Mouse (Mus musculus) thymus, postnatal 25 days (tissue): ENCODE results near the gene Alad.

Experiments used
- DNase-seq: peaks from one replicate; pipeline ENCODE4 v3.0.0; 2022

The Alad gene

DNA sequence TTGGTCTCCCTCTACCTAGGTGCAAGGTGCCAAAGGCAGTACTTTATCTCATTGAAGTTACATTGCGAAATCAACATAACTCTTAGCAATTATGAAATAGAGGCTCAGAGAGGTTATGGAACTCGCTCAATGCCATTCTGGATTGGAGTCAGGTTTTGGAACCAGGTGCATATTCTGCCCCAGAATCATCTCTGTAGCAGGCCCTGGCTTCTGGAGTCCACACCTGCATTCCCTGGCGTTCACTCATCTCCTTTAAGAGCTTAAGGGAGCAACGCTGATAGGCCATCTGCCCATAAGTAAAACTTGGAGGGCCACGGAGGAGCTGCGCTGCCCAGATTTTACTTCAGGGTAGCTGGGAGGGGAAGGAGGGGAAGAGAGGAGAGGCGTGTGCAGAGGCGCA is 2.7 kb downstream of the Alad start:
- DNase-seq = no peak

DNA sequence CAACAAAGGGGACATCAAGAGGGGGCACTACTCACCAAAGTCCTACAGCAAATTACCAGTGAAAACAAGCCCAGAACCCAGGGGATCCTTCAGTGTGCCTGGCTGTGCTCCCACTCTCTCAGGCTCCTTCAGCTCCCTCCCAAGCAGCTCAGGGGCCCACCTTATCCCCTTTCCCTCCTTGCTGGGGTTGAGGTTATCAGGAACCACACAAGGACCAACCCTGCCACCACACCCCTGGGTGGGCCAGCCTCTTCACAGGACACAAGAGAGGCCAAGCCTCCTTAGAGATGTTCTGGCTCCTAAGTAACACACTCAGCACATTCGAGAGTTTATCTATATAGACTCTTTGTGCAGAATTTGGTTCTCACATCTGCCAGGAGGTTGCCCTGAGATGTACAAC is 3.1 kb downstream of the Alad start:
- DNase-seq = no peak

DNA sequence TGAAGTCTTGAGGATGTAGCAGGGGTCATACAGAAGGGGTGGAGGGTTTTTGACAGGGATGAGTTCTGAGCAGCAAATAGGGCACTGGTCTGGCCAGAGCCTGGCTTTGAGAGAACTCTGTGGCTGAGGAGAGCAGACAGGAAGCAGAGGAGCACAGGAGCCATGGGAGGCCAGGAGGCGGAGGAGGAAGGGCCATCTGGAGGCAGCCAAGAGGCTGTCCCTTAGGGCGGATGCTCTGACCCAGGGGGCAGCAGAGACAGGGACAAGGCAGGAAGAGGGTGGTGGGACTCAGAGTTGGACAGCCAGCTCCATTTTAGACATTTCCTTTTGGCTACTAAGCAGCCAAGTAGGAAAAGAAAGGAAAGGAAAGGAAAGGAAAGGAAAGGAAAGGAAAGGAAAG is 3.6 kb downstream of the Alad start:
- no peak for DNase-seq

DNA sequence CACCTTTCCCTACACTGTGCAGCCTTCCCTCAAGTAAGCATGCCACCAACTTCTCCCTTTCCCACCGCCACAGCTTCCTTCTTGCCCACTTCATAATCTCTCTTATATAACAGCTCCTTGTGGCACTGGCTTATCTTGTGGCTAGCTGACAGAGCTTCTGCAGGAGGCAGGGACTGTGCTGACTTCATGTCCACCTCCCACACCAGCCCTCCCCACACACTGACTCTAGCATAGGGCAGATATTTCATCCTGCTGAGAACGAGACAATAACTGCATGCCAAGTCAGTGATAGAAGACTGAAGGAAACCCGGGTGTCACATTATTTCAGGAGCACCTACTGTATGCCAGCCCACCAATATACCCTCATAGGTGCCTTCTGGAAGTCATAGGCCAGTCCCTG is 4.2 kb downstream of the Alad start:
- no peak for DNase-seq

DNA sequence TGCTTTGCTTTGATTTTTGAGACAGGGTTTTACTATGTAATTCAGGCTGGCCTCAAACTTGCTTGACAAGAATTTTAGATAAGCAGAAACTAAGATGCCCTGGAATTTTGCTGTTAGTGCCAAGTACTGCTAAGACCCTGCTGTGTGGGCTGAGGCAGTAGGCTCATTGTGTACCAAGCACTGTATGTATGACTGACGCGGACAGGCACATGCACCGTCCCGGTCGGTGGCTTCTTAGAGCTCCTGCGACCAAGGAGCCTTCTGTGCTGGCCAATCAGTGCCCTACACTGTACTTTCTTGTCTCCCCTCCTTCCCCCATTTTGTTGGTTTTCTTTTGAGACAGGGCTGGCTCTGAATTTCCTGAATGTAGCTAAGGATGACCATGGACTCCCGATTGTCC is 4.7 kb downstream of the Alad start:
- DNase-seq = no peak

GRCm38 (mm10) chr4:62513998-62514506 is 5.7 kb downstream of the Alad start:
- DNase-seq = no peak

DNA sequence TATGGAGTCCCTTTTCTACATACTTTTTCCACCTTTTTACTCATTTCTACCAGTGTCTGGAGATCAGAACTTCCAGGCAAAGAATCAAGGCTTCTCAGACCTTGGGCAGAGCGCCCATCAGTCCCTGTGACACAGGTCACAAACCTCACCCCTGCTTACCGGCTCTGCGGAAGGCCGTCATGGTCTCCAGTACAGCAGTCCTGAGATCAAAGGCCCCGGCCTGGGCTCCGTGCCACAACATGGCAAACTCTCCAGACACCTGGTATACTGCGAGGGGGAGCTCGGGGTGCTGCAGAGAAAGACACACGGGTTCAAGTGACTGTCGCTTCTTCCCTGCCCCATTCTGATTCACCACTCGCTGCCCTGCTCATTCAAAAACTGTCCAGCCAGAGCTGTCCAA is 9.8 kb downstream of the Alad start:
- no peak for DNase-seq

DNA sequence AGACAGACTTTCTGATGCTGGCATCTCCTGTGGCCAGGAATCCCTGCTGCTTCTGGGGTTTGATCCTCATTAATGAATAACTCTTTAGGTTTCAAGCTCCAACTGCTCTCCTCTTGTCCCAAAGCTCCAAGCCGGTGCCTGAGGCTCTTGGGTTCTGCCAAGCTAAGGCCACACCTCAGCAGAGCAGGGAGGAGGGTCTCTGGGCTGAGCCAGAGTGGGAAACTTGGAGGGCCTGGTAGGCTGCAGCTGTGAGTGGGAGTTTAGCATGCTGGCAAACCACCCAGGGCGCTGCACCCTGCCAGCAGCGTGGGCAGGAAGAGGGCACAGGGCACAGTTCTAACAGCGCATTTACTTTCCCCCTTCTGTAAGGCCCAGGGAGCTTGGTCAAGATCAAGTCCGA is 10.9 kb downstream of the Alad start:
- DNase-seq = no peak

GRCm38 (mm10) chr4:62506798-62507197 is 12.9 kb downstream of the Alad start:
- peak; percentile 66 for DNase-seq

DNA sequence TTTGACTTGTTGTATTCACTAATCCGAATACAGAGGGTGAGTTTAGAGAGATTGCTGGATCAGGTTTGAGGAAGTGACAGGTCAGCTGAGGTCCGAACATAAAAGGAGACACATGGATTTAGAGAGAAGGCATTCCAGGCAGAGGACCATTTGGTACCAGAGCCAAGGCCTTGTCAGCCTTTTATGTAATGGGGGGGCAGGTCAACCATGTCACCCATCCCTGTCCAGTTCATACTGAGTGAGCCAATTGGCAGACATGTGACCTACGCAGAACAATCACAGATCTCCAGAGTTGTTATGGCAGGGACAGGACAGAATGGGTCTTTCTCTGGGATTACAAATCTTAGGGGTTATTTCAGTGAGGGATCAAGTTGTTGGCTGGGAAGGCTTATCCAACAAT is 13.7 kb downstream of the Alad start:
- no peak for DNase-seq

DNA sequence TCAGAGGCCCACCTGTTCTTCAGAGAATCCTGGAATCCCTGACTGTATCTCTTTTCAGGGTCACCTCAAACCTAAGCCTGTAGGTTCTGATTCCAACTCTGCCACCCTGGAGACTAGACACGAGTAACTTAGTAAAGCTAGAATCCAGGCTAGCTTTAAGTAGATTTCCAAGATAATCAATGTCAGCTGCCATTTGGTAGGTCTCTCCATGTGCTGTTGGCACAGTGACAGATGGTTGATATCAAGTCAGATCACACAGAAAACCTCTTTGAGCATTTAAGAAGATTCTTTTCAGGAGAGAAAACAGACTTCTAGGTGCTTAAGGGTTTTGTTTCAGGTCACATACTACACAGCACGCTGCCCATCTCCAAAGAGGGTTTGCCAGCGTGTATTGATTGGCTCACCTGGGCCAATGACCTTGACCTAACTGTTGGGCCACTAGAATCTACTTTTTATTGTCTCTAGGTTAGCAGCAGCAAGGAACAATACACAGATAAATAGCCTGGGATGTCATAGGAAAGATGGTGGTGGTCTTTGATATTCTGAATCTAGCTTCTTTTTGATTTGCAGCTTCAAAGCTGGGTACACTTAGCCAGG is 16.2 kb downstream of the Alad start, which contains the start of gene Hdhd3:
Hdhd3 (minus strand) TSS at position 94 of the 597 bp plus-strand sequence.
- DNase-seq = no peak

- no peak for DNase-seq
These were observed 16.7 kb downstream of the Alad start for GRCm38 (mm10) chr4:62502969-62503368.

DNA sequence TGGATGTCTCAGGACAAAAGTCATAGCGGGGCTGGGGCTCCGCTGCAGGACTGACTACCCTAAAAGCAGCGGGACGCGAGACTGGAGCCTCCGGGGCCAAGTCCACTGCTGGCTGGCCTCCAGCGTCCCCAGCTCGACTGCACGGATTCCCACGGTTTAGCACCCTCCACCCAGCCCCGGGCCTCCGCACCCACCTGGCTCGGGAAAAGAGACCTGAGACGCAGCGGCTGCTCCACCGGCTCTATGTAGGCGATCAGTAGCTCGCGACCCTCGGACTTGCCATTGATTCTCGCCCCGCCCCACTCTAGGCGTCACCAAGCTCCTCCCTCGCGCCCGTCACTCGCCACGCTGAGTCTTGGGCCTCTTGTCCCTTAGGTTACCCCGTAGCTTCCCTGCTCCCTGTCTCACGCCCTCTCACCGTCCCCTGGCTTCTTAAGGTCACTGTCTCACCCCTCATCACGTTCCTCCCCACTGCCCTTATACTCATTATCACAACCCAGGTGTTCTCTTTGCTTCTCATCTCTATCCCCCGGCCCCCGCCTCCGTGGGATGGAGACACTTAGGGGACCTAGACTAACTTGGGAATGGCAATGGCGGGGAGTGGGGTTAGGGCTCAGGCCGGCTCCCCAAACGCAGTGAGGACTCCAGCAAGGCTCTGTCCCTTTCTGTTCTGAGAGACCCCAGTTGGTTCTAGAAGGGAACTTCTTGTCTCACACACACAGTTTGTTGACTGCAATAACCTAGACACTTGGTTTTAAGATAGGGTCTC is 17.6 kb downstream of the Alad start:
- peak; percentile 86 for DNase-seq

GRCm38 (mm10) chr4:62501534-62501933 is 18.2 kb downstream of the Alad start:
- DNase-seq = no peak

GRCm38 (mm10) chr4:62500799-62501198 is 18.9 kb downstream of the Alad start:
- no peak for DNase-seq

- no peak for DNase-seq
These were observed 22.9 kb downstream of the Alad start for GRCm38 (mm10) chr4:62496815-62497214.

DNA sequence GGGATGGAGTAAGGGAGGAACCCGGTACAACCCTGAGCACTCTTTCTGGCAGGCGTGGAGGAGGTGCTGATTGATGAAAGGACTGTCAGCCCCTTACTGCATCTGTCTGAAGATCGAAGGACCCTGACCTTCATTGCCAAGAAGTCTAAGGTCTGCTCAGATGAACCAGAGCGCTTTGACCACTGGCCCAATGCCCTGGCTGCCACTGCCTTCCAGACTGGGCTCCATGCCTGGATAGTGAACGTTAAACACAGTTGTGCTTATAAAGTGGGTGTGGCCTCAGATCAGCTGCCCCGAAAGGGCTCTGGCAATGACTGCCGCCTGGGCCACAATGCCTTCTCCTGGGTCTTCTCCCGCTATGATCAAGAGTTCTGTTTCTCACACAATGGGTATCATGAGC is 23.8 kb downstream of the Alad start:
- DNase-seq = no peak

DNA sequence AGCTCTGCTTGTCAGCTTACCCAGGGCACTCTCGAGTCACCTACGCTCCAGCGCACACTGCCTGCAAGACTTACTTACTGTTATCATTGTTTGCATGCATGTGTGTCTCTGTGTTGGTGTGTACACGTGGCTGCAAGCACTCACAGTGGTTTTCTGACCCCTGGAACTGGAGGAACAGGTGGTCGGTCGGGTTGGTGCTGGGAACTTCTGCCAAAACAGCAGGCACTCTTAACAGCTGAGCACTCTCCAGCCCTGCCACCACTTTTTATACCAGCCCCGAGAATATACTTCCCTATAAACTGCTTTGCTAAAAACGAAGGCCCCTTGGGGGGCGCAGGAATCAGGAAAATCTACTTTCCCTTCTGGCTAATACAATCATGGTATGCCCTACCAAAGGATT is 25.5 kb downstream of the Alad start:
- no peak for DNase-seq

DNA sequence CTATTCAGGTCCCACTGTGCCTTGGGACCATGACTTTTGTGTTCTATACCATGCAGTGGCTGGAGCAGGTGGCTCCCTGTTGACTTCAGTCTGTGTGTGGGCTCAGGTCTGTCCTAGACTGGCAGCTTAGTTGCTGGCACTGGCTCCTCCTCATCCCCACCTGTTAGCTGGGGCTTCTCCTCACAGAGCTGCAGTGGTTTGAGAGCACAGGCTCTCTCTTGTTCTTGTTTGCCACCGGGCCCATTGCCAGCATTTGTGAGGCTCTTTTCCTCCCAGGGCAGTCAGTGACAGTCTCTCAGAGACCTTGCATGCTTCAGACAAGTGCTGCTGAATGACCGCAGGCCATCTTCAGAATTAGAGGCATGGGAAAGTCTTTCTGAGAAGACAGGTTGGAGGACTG is 27.0 kb downstream of the Alad start:
- no peak for DNase-seq

DNA sequence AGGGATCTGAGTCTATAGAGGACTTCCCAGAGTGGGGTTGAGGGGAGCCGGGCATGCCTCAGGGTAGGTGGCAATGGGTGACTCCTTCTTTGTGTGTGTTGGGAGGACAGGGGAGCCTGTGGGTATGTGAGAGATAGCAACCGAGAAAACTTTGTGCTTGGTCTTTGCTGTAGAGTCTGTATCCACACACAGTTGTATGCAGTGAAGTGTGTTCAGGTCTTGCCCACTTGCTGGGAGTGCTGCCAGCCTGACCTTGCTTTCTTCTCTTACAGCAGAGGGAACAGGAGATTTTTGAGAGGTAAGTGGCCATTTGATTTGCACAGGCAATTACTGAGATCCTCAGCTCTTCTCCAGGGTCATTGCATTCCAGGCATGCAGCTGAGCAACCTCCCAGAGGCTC is 31.8 kb downstream of the Alad start:
- DNase-seq = no peak

DNA sequence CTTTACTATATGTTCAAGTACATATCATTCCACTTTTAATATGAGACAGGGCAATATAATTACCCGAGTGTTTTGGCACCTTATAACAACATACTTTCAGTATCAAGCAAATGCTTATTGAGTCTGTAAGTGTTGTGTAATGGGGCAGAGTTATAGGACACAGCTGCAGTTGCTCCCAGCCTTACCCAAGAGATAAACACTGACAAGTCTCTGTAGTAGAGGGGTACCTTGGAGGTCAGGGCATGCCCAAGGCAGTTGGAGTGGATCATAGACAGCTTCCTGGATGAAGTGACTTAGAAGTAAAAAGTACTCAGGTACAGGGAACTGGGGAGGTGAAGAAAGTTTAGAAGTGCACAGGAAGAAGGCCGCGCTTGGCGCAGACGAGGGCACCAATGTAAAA is 32.5 kb downstream of the Alad start:
- DNase-seq = no peak

- DNase-seq = no peak
These were observed 33.5 kb downstream of the Alad start for GRCm38 (mm10) chr4:62486162-62486696.

DNA sequence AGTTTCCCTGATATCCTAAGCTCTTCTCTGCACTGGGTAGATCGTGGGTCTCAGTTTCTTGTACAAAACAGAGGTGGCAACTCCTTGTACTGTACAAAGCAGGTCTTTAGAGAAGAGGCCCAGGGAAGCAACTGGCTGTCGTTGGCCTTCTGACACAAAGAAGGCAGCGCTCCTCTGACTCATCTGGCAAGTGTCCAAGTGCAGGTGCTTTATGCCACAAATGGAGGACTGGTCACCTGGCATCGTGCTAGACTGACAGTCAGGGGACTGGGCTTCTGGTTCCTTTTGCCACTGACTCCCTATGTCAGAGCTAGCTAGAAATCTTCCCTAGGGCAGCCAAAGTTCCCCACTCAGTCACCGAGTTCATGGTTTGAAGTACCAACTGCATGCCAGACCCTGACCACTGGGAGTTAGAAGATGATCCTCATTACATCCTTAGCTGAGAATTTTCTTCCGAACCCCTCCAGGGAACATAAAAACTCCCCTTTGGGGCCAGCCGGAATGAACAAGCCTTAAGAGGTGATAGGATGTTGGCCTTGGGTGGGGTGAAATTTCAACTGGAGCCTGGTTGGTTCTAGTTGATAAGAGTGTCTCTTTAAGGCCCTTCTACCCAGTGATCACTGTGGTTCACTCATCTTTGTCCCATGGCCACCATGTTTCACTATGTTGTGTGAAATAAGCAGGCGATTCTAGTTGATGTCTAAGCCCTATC is 34.1 kb downstream of the Alad start:
- DNase-seq = no peak

GRCm38 (mm10) chr4:62484928-62485327 is 34.8 kb downstream of the Alad start:
- peak; percentile 20 for DNase-seq
